Mouse (Mus musculus) embryonic facial prominence, embryonic 15.5 days (tissue): ENCODE measurements around the gene Ppp1r3e. TPM values are rescaled to one million over a fixed set of nuclear protein-coding genes. Genes with fewer than 3 reads are reported as not detected.

Experiments used
- ATAC-seq: fragments of 200-750 bp; cut with Nextera tagmentation; 2 replicates; pipeline ENCODE4 v1.8.0; 2017; ENCODE audit warnings: low read depth, moderate TSS enrichment; ENCODE audit not compliant: insufficient number of reproducible peaks, low FRiP score, low TSS enrichment
- H3K27ac ChIP-seq: fragments of 300-500 bp; sonication (generic); replicated peaks from 2 replicates; pipeline ENCODE4 v1.5.1; 2015; ENCODE audit warnings: mild to moderate bottlenecking, inconsistent platforms
- H3K27me3 ChIP-seq: fragments of 300-500 bp; sonication (generic); 2 replicates; pipeline ENCODE4 v1.6.1; 2015; ENCODE audit warnings: inconsistent platforms
- H3K36me3 ChIP-seq: fragments of 300-500 bp; sonication (generic); 2 replicates; pipeline ENCODE4 v1.6.1; 2015; ENCODE audit warnings: mild to moderate bottlenecking, inconsistent platforms
- H3K4me1 ChIP-seq: fragments of 300-500 bp; sonication (generic); 2 replicates; pipeline ENCODE4 v1.6.1; 2015; ENCODE audit warnings: inconsistent platforms
- H3K4me2 ChIP-seq: fragments of 300-500 bp; sonication (generic); replicated peaks from 2 replicates; pipeline ENCODE4 v1.6.1; 2015; ENCODE audit warnings: mild to moderate bottlenecking, inconsistent platforms
- H3K4me3 ChIP-seq: fragments of 300-500 bp; sonication (generic); replicated peaks from 2 replicates; pipeline ENCODE4 v1.5.1; 2015; ENCODE audit warnings: mild to moderate bottlenecking, inconsistent platforms
- H3K9ac ChIP-seq: fragments of 300-500 bp; sonication (generic); 2 replicates; pipeline ENCODE4 v1.6.1; 2015; ENCODE audit warnings: inconsistent platforms
- H3K9me3 ChIP-seq: fragments of 300-500 bp; sonication (generic); replicated peaks from 2 replicates; pipeline ENCODE4 v1.6.1; 2016; ENCODE audit warnings: inconsistent platforms
- WGBS: fragments of 180-500 bp; shearing (Covaris S2); methylation state at CpG from one replicate; pipeline ENCODE4 v1.1.7; 2015; 5-methylcytosine and 5-hydroxymethylcytosine counted together
- polyA plus RNA-seq: library from polyadenylated mRNA; unstranded; fragments of >200 nt; fragmentation: Nextera tagmentation; extraction: Ambion mirVana; gene quantifications from 2 replicates; pipeline ENCODE4 v1.2.1, GENCODE M21; 2015

Gene Ppp1r3e
- polyA plus RNA-seq, 1 experiment from 2014 or later = 1.2 TPM

GRCm38 (mm10) chr14:54875844-54876538 lies 1.4 kb downstream of the Ppp1r3e start:
- Histone ChIP-seq H3K27me3 (peaks cover 10% of the 10 kb centered on the region), H3K36me3 (no peaks in the 10 kb centered on the region), H3K4me1 (peaks cover 12% of the 10 kb centered on the region), H3K4me3 (peak overlapping the region; percentile 80), H3K27ac (peak overlapping the region; percentile 71; the same call in 1 of the 2 replicates), H3K9ac (peak overlapping the region; percentile 62), H3K4me2 (peak overlapping the region; percentile 96), H3K9me3 (no peaks in the 10 kb centered on the region)
- WGBS = 3% methylated on average over 36 of the region's 36 CpGs
- peak; percentile 25 for ATAC-seq

- no peak for ATAC-seq
- H3K9me3 ChIP-seq = no peaks in the 10 kb centered on the region
- H3K27me3 ChIP-seq = peaks cover 10% of the 10 kb centered on the region
- no peak overlapping the region for H3K27ac ChIP-seq
- WGBS = 84% methylated on average over 3 of the region's 3 CpGs
- H3K36me3 ChIP-seq = no peaks in the 10 kb centered on the region
- peaks cover 12% of the 10 kb centered on the region for H3K4me1 ChIP-seq
- no peak overlapping the region for H3K9ac ChIP-seq
- H3K4me3 ChIP-seq = no peak overlapping the region
- H3K4me2 ChIP-seq = no peak overlapping the region
These were observed 3.2 kb downstream of the Ppp1r3e start for GRCm38 (mm10) chr14:54874165-54874564.

- WGBS = 83% methylated on average over 5 of the region's 5 CpGs
- Histone ChIP-seq H3K4me2 (no peak within 1 kb of the TSS), H3K27ac (no peak within 1 kb of the TSS), H3K4me1 (peaks cover 3% of the 10 kb centered on the region), H3K36me3 (no peaks in the 10 kb centered on the region), H3K27me3 (no peaks in the 10 kb centered on the region), H3K9ac (no peak within 1 kb of the TSS), H3K9me3 (no peaks in the 10 kb centered on the region), H3K4me3 (no peak within 1 kb of the TSS)
- no peak; the same call in 1 of the 2 replicates for ATAC-seq
These were observed 6.5 kb downstream of the Ppp1r3e start, which contains the start of gene Homez for GRCm38 (mm10) chr14:54870861-54871260. Gene Homez (minus strand): TSS chr14:54870961.

- H3K9me3 ChIP-seq = no peaks in the 10 kb centered on the region
- H3K27me3 ChIP-seq = no peaks in the 10 kb centered on the region
- no peak overlapping the region for H3K27ac ChIP-seq
- no peak overlapping the region for H3K4me2 ChIP-seq
- H3K9ac ChIP-seq = no peak overlapping the region
- peaks cover 8% of the 10 kb centered on the region; the same call in 1 of the 2 replicates for H3K4me1 ChIP-seq
- no peak overlapping the region for H3K4me3 ChIP-seq
- 82% methylated on average over 4 of the region's 4 CpGs for WGBS
- no peaks in the 10 kb centered on the region for H3K36me3 ChIP-seq
- no peak for ATAC-seq
These were observed 9.3 kb downstream of the Ppp1r3e start for GRCm38 (mm10) chr14:54868026-54868425.

- H3K4me1 ChIP-seq = peaks cover 8% of the 10 kb centered on the region; the same call in 1 of the 2 replicates
- H3K27ac ChIP-seq = no peak overlapping the region
- no peak overlapping the region for H3K4me2 ChIP-seq
- H3K4me3 ChIP-seq = no peak overlapping the region
- WGBS = 57% methylated on average over 5 of the region's 5 CpGs
- no peak overlapping the region for H3K9ac ChIP-seq
- no peaks in the 10 kb centered on the region for H3K9me3 ChIP-seq
- no peak for ATAC-seq
- no peaks in the 10 kb centered on the region for H3K36me3 ChIP-seq
- H3K27me3 ChIP-seq = no peaks in the 10 kb centered on the region
These were observed 10.4 kb downstream of the Ppp1r3e start for GRCm38 (mm10) chr14:54866936-54867335.

- Histone ChIP-seq H3K4me3 (no peak overlapping the region), H3K4me2 (no peak overlapping the region), H3K27ac (no peak overlapping the region), H3K36me3 (no peaks in the 10 kb centered on the region), H3K27me3 (no peaks in the 10 kb centered on the region), H3K9me3 (no peaks in the 10 kb centered on the region), H3K9ac (no peak overlapping the region), H3K4me1 (peaks cover 8% of the 10 kb centered on the region; the same call in 1 of the 2 replicates)
- ATAC-seq = no peak
- WGBS = 46% methylated on average over 3 of the region's 3 CpGs
These were observed 11.1 kb downstream of the Ppp1r3e start for GRCm38 (mm10) chr14:54866268-54866667.

GRCm38 (mm10) chr14:54865626-54866025 lies 11.7 kb downstream of the Ppp1r3e start:
- Histone ChIP-seq H3K4me1 (peaks cover 8% of the 10 kb centered on the region; the same call in 1 of the 2 replicates), H3K9ac (no peak overlapping the region), H3K9me3 (no peaks in the 10 kb centered on the region), H3K27ac (no peak overlapping the region), H3K4me2 (no peak overlapping the region), H3K4me3 (no peak overlapping the region), H3K27me3 (no peaks in the 10 kb centered on the region), H3K36me3 (no peaks in the 10 kb centered on the region)
- no peak for ATAC-seq
- 76% methylated on average over 5 of the region's 5 CpGs for WGBS

GRCm38 (mm10) chr14:54864313-54865036 lies 12.9 kb downstream of the Ppp1r3e start:
- WGBS = 13% methylated on average over 21 of the region's 21 CpGs
- ATAC-seq = 0 out of 2 replicates have a peak, but pooled peaks have one; percentile 8
- peaks cover 8% of the 10 kb centered on the region; the same call in 1 of the 2 replicates for H3K4me1 ChIP-seq

GRCm38 (mm10) chr14:54863501-54864312 lies 13.6 kb downstream of the Ppp1r3e start:
- H3K27ac ChIP-seq = peak overlapping the region; percentile 69
- peaks cover 8% of the 10 kb centered on the region; the same call in 1 of the 2 replicates for H3K4me1 ChIP-seq
- H3K27me3 ChIP-seq = no peaks in the 10 kb centered on the region
- H3K4me2 ChIP-seq = peak overlapping the region; percentile 81
- no peaks in the 10 kb centered on the region for H3K36me3 ChIP-seq
- peak; percentile 100 for ATAC-seq
- peak overlapping the region; percentile 91 for H3K9ac ChIP-seq
- H3K9me3 ChIP-seq = no peaks in the 10 kb centered on the region
- H3K4me3 ChIP-seq = peak overlapping the region; percentile 97
- under 1% methylated on average over 56 of the region's 56 CpGs for WGBS

More at GRCm38 (mm10) chr14:54864313-54865036, 12.9 kb downstream of the Ppp1r3e start:
- Histone ChIP-seq H3K9me3 (no peaks in the 10 kb centered on the region), H3K4me3 (peak overlapping the region; percentile 97), H3K27ac (peak overlapping the region; percentile 69), H3K4me2 (peak overlapping the region; percentile 81), H3K36me3 (no peaks in the 10 kb centered on the region), H3K9ac (peak overlapping the region; percentile 91), H3K27me3 (no peaks in the 10 kb centered on the region)

- 34% methylated on average over 2 of the region's 2 CpGs for WGBS
- Histone ChIP-seq H3K27ac (no peak overlapping the region), H3K4me2 (no peak overlapping the region), H3K9ac (no peak overlapping the region), H3K27me3 (no peaks in the 10 kb centered on the region), H3K36me3 (peaks cover 14% of the 10 kb centered on the region; the same call in 1 of the 2 replicates), H3K4me3 (no peak overlapping the region), H3K4me1 (peaks cover 8% of the 10 kb centered on the region; the same call in 1 of the 2 replicates), H3K9me3 (no peaks in the 10 kb centered on the region)
- ATAC-seq = no peak
These were observed 16.8 kb downstream of the Ppp1r3e start for GRCm38 (mm10) chr14:54860511-54860910.
